Mouse (Mus musculus): Measurements from ENCODE around the gene Numbl. TPM values are rescaled to one million over a fixed set of nuclear protein-coding genes. Genes with fewer than 3 reads are reported as not detected.

Numbl gene
- total RNA-seq, 2 experiments from 2014 or later, result 3.6 to 5.4 TPM

GRCm38 (mm10) chr7:27295956-27296355 is 37.7 kb downstream of the Numbl start:
- DNase-seq, result no peak

GRCm38 (mm10) chr7:27296518-27296917 is 38.3 kb downstream of the Numbl start:
- no peak for DNase-seq

- no peak for DNase-seq
These were observed 39.9 kb downstream of the Numbl start for GRCm38 (mm10) chr7:27298033-27298610.

- DNase-seq, result no peak
These were observed 40.6 kb downstream of the Numbl start for GRCm38 (mm10) chr7:27298816-27299215.

- no peak for DNase-seq
These were observed 42.1 kb downstream of the Numbl start for GRCm38 (mm10) chr7:27300351-27300750.

GRCm38 (mm10) chr7:27300801-27301200 is 42.6 kb downstream of the Numbl start:
- DNase-seq, result no peak

- peak; percentile 60 for DNase-seq
These were observed 43.9 kb downstream of the Numbl start for GRCm38 (mm10) chr7:27302172-27302571.

GRCm38 (mm10) chr7:27305091-27305730 is 47.0 kb downstream of the Numbl start:
- no peak for DNase-seq

GRCm38 (mm10) chr7:27306161-27307160 is 48.2 kb downstream of the Numbl start:
- no peak for DNase-seq

- no peak for DNase-seq
These were observed 49.3 kb downstream of the Numbl start for GRCm38 (mm10) chr7:27307551-27307950.

GRCm38 (mm10) chr7:27308821-27309549 is 50.8 kb downstream of the Numbl start:
- DNase-seq, result no peak

- no peak for DNase-seq
These were observed 51.6 kb downstream of the Numbl start for GRCm38 (mm10) chr7:27309832-27310231.

- DNase-seq, result no peak
These were observed 52.1 kb downstream of the Numbl start for GRCm38 (mm10) chr7:27310306-27310705.

GRCm38 (mm10) chr7:27310996-27311535 is 52.8 kb downstream of the Numbl start:
- DNase-seq, result no peak

GRCm38 (mm10) chr7:27311651-27312284 is 53.5 kb downstream of the Numbl start:
- DNase-seq, result no peak

- DNase-seq, result no peak
These were observed 56.2 kb downstream of the Numbl start for GRCm38 (mm10) chr7:27314393-27314792.

GRCm38 (mm10) chr7:27315958-27316357 is 57.7 kb downstream of the Numbl start:
- peak; percentile 91 for DNase-seq

- no peak for DNase-seq
These were observed 61.2 kb downstream of the Numbl start for GRCm38 (mm10) chr7:27319411-27319810.

- DNase-seq, result no peak
These were observed 64.1 kb downstream of the Numbl start for GRCm38 (mm10) chr7:27322291-27322690.

GRCm38 (mm10) chr7:27323001-27323400 is 64.8 kb downstream of the Numbl start:
- DNase-seq, result no peak

GRCm38 (mm10) chr7:27324161-27324560 is 65.9 kb downstream of the Numbl start:
- no peak for DNase-seq

All from gastrocnemius, postnatal 25 days (tissue).